Comparison of ENCODE assay signal across 25 mouse cellular contexts in genomic region chr2:25109487-25109886, GRCm38 (mm10). TPM values are rescaled to one million over a fixed set of nuclear protein-coding genes. Genes with fewer than 3 reads are reported as not detected.
DNase-seq lines count a peak whose midpoint lies in the region; ATAC-seq and TF ChIP-seq lines count a peak whose summit lies in the region.
"Had no signal": no experiment of that assay in that cellular context is flagged by ENCODE, and none has a peak within 500 bp of the region (broad histone marks: within the 10 kb centered on the region; RNA-seq: fewer than 3 reads in every experiment).

No protein-coding gene starts in this region.

- no peak overlapping the region for H3K4me2 ChIP-seq in hindbrain, embryonic 13.5 days
- no peak overlapping the region for H3K4me2 ChIP-seq in hindbrain, embryonic 11.5 days (replicated peaks; ENCODE audit: low read depth, low read length)
- H3K4me2 ChIP-seq in midbrain, postnatal 0 days (ENCODE audit: low read depth, low read length, poor library complexity, severe bottlenecking): no peak overlapping the region
- H3K4me2 ChIP-seq in midbrain, embryonic 15.5 days: no peak overlapping the region
- H3K4me2 ChIP-seq: forebrain, embryonic 13.5 days; heart, embryonic 12.5 days; limb, embryonic 13.5 days; liver, embryonic 12.5 days had no signal

- ATAC-seq in hindbrain, embryonic 13.5 days (ENCODE audit: low FRiP score): 0 out of 2 replicates have a peak, but pooled peaks have one; percentile 36
- ATAC-seq in hindbrain, embryonic 11.5 days (ENCODE audit: low FRiP score): no peak
- peak; percentile 20; the same call in 1 of the 2 replicates for ATAC-seq in midbrain, postnatal 0 days (ENCODE audit: low FRiP score)
- no peak for ATAC-seq in midbrain, embryonic 15.5 days (replicated peaks)
- ATAC-seq in erythroblast, adult 5-6 weeks (replicated peaks; ENCODE audit: low FRiP score, poor library complexity, severe bottlenecking): 0 out of 2 replicates have a peak, but pooled peaks have one; percentile 18
- ATAC-seq: forebrain, embryonic 13.5 days; intestine, postnatal 0 days; liver, embryonic 12.5 days had no signal

- H3K27me3 ChIP-seq in hindbrain, embryonic 13.5 days: no peaks in the 10 kb centered on the region
- no peaks in the 10 kb centered on the region for H3K27me3 ChIP-seq in hindbrain, embryonic 11.5 days (ENCODE audit: control insufficient read depth, insufficient read depth, low read length)
- H3K27me3 ChIP-seq in midbrain, postnatal 0 days (ENCODE audit: insufficient read depth, low read length): no peaks in the 10 kb centered on the region
- no peaks in the 10 kb centered on the region for H3K27me3 ChIP-seq in midbrain, embryonic 15.5 days (replicated peaks)
- H3K27me3 ChIP-seq: forebrain, embryonic 13.5 days; limb, embryonic 13.5 days; liver, embryonic 12.5 days had no signal

- peaks cover 15% of the 10 kb centered on the region for H3K4me1 ChIP-seq in hindbrain, embryonic 13.5 days (replicated peaks)
- peaks cover 3% of the 10 kb centered on the region for H3K4me1 ChIP-seq in hindbrain, embryonic 11.5 days (replicated peaks; ENCODE audit: control insufficient read depth, insufficient read depth, low read length)
- H3K4me1 ChIP-seq in midbrain, postnatal 0 days (ENCODE audit: insufficient read depth, low read length): no peaks in the 10 kb centered on the region
- no peaks in the 10 kb centered on the region for H3K4me1 ChIP-seq in midbrain, embryonic 15.5 days
- H3K4me1 ChIP-seq: limb, embryonic 13.5 days had no signal

- H3K9ac ChIP-seq in hindbrain, embryonic 13.5 days: no peak overlapping the region
- no peak overlapping the region for H3K9ac ChIP-seq in hindbrain, embryonic 11.5 days (ENCODE audit: low read depth, low read length)
- H3K9ac ChIP-seq in midbrain, postnatal 0 days (replicated peaks; ENCODE audit: low read length, poor library complexity, severe bottlenecking): no peak overlapping the region
- no peak overlapping the region for H3K9ac ChIP-seq in midbrain, embryonic 15.5 days
- H3K9ac ChIP-seq: forebrain, embryonic 13.5 days; heart, embryonic 12.5 days; limb, embryonic 13.5 days; liver, embryonic 12.5 days had no signal

- H3K27ac ChIP-seq in hindbrain, embryonic 13.5 days: no peak overlapping the region
- no peak overlapping the region for H3K27ac ChIP-seq in hindbrain, embryonic 11.5 days (ENCODE audit: low read depth, low read length)
- no peak overlapping the region for H3K27ac ChIP-seq in midbrain, postnatal 0 days (ENCODE audit: low read depth, low read length)
- no peak overlapping the region for H3K27ac ChIP-seq in midbrain, embryonic 15.5 days
- H3K27ac ChIP-seq: forebrain, embryonic 13.5 days; limb, embryonic 13.5 days had no signal

- H3K36me3 ChIP-seq in hindbrain, embryonic 13.5 days: no peaks in the 10 kb centered on the region
- H3K36me3 ChIP-seq in hindbrain, embryonic 11.5 days (ENCODE audit: control insufficient read depth, insufficient read depth, low read length): no peaks in the 10 kb centered on the region
- no peaks in the 10 kb centered on the region for H3K36me3 ChIP-seq in midbrain, postnatal 0 days (ENCODE audit: insufficient read depth, low read length)
- no peaks in the 10 kb centered on the region for H3K36me3 ChIP-seq in midbrain, embryonic 15.5 days (replicated peaks)
- H3K36me3 ChIP-seq: heart, embryonic 12.5 days; limb, embryonic 13.5 days; liver, embryonic 12.5 days had no signal

- no peak for TF ChIP-seq CTCF in midbrain, postnatal 0 days (IDR thresholded peaks at IDR 0.05)

- H3K4me3 ChIP-seq in hindbrain, embryonic 13.5 days: no peak overlapping the region
- no peak overlapping the region for H3K4me3 ChIP-seq in hindbrain, embryonic 11.5 days (ENCODE audit: low read depth, low read length)
- H3K4me3 ChIP-seq in midbrain, postnatal 0 days (ENCODE audit: low read depth, low read length): no peak overlapping the region
- no peak overlapping the region for H3K4me3 ChIP-seq in midbrain, embryonic 15.5 days
- H3K4me3 ChIP-seq: forebrain, embryonic 13.5 days; heart, embryonic 12.5 days; limb, embryonic 13.5 days; liver, embryonic 12.5 days had no signal

- no peak for DNase-seq in hindbrain, embryonic 11.5 days (ENCODE audit: low spot score)
- no peak for DNase-seq in midbrain, postnatal 0 days (ENCODE audit: low spot score)
- no peak for DNase-seq in B cell, adult 2 months
- DNase-seq in kidney, postnatal 10 days: no peak
- DNase-seq: adrenal gland, postnatal 25 days; cerebellum, adult 9-10 months; heart, postnatal 10 days; kidney, postnatal 36 days; layer of hippocampus, postnatal 36 days; lung, adult 18-20 months; lung, postnatal 10 days; right cerebral cortex, adult 18-20 months; right cerebral cortex, postnatal 4 days; thymus, postnatal 14 days had no signal

- no peaks in the 10 kb centered on the region for H3K9me3 ChIP-seq in hindbrain, embryonic 13.5 days
- H3K9me3 ChIP-seq in hindbrain, embryonic 11.5 days (ENCODE audit: control insufficient read depth, low read length): no peaks in the 10 kb centered on the region
- no peaks in the 10 kb centered on the region for H3K9me3 ChIP-seq in midbrain, postnatal 0 days (ENCODE audit: low read length)
- H3K9me3 ChIP-seq in midbrain, embryonic 15.5 days: no peaks in the 10 kb centered on the region
- H3K9me3 ChIP-seq: forebrain, embryonic 13.5 days; heart, embryonic 12.5 days; limb, embryonic 13.5 days; liver, embryonic 12.5 days had no signal

RNA-seq across cellular contexts. Expression of gene Noxa1, which starts 14.5 kb away (rescaled TPM):
- not detected in 2 replicates for polyA plus RNA-seq in hindbrain, embryonic 13.5 days (2015; fragmentation: Nextera tagmentation; extraction: Ambion mirVana)
- not detected in 2 replicates for polyA plus RNA-seq in hindbrain, embryonic 11.5 days (2014; fragmentation: Nextera tagmentation; extraction: Ambion mirVana)
- not detected in 2 replicates for total RNA-seq in midbrain, postnatal 0 days (2014; rRNA removed)
- polyA plus RNA-seq in midbrain, postnatal 0 days (2015; fragmentation: Nextera tagmentation; extraction: Ambion mirVana): not detected in 2 replicates
- polyA plus RNA-seq in midbrain, embryonic 15.5 days (2015; fragmentation: Nextera tagmentation; extraction: Ambion mirVana): not detected in 2 replicates
- not detected in 2 replicates for total RNA-seq in erythroblast, adult 5-6 weeks (2015; ENCODE audit: low replicate concordance)
- total RNA-seq in erythroblast, adult 5-6 weeks (2017; ENCODE audit: low replicate concordance): not detected in 2 replicates
- total RNA-seq: adrenal gland, postnatal 25 days; gastrocnemius, adult 8-10 months; heart, postnatal 10 days; layer of hippocampus, adult 8-10 months; layer of hippocampus, postnatal 36 days; left cerebral cortex, postnatal 10 days had no signal
- polyA plus RNA-seq: forebrain, embryonic 13.5 days had no signal

RNA-seq across cellular contexts. Expression of gene Entpd8, which starts 29.4 kb away (rescaled TPM):
- not detected in 2 replicates for polyA plus RNA-seq in hindbrain, embryonic 13.5 days (2015; fragmentation: Nextera tagmentation; extraction: Ambion mirVana)
- polyA plus RNA-seq in hindbrain, embryonic 11.5 days (2014; fragmentation: Nextera tagmentation; extraction: Ambion mirVana): not detected in 2 replicates
- not detected in 2 replicates for total RNA-seq in midbrain, postnatal 0 days (2014; rRNA removed)
- not detected in 2 replicates for polyA plus RNA-seq in midbrain, postnatal 0 days (2015; fragmentation: Nextera tagmentation; extraction: Ambion mirVana)
- not detected in 2 replicates for polyA plus RNA-seq in midbrain, embryonic 15.5 days (2015; fragmentation: Nextera tagmentation; extraction: Ambion mirVana)
- not detected in 2 replicates for total RNA-seq in erythroblast, adult 5-6 weeks (2015; ENCODE audit: low replicate concordance)
- total RNA-seq in erythroblast, adult 5-6 weeks (2017; ENCODE audit: low replicate concordance): not detected in 2 replicates
- total RNA-seq: adrenal gland, postnatal 25 days; gastrocnemius, adult 8-10 months; heart, postnatal 10 days; layer of hippocampus, adult 8-10 months; layer of hippocampus, postnatal 36 days; left cerebral cortex, postnatal 10 days had no signal
- polyA plus RNA-seq: forebrain, embryonic 13.5 days; heart, embryonic 12.5 days; limb, embryonic 13.5 days had no signal

RNA-seq across cellular contexts. Expression of gene Nsmf, which starts 55.3 kb away (rescaled TPM):
- polyA plus RNA-seq in hindbrain, embryonic 13.5 days (2015; fragmentation: Nextera tagmentation; extraction: Ambion mirVana): 130 and 136 TPM in 2 replicates
- polyA plus RNA-seq in hindbrain, embryonic 11.5 days (2014; fragmentation: Nextera tagmentation; extraction: Ambion mirVana): 37.6 and 51.1 TPM in 2 replicates
- 266 and 278 TPM in 2 replicates for total RNA-seq in midbrain, postnatal 0 days (2014; rRNA removed)
- polyA plus RNA-seq in midbrain, postnatal 0 days (2015; fragmentation: Nextera tagmentation; extraction: Ambion mirVana): 182 and 187 TPM in 2 replicates
- 180 and 188 TPM in 2 replicates for polyA plus RNA-seq in midbrain, embryonic 15.5 days (2015; fragmentation: Nextera tagmentation; extraction: Ambion mirVana)
- total RNA-seq in erythroblast, adult 5-6 weeks (2015; ENCODE audit: low replicate concordance): 1.7 and 2.1 TPM in 2 replicates
- 0.60 and 1.5 TPM in 2 replicates for total RNA-seq in erythroblast, adult 5-6 weeks (2017; ENCODE audit: low replicate concordance)

Comparison
In these comparisons a context has a peak if more than half of its experiments do, and no peak if none do; other contexts are left out.
1. ATAC-seq: peak in hindbrain, embryonic 13.5 days (single experiment), midbrain, postnatal 0 days (single experiment) and erythroblast, adult 5-6 weeks (single experiment); none in hindbrain, embryonic 11.5 days (single experiment) and midbrain, embryonic 15.5 days (single experiment).